Mouse (Mus musculus) thymus, adult 2 months (tissue): ENCODE data around the gene Cldn15. TPM values are rescaled to one million over a fixed set of nuclear protein-coding genes. Genes with fewer than 3 reads are reported as not detected.

Experiments used
- DNase-seq: peaks from one replicate; pipeline ENCODE4 v3.0.0; 2021
- H3K27ac ChIP-seq: fragments of 200-500 bp; 2 replicates; pipeline ENCODE4 v1.5.1; 2012; ENCODE audit warnings: low read length, control low read depth; ENCODE audit not compliant: control insufficient read depth, insufficient read depth
- H3K27me3 ChIP-seq: fragments of 200-500 bp; 2 replicates; pipeline ENCODE4 v1.6.1; 2012; ENCODE audit warnings: mild to moderate bottlenecking, low read length, moderate library complexity, mixed read lengths; ENCODE audit not compliant: control insufficient read depth, insufficient read depth
- H3K36me3 ChIP-seq: fragments of 200-500 bp; 2 replicates; pipeline ENCODE4 v1.6.1; 2012; ENCODE audit warnings: mild to moderate bottlenecking, low read length, moderate library complexity; ENCODE audit not compliant: control insufficient read depth, insufficient read depth
- H3K4me1 ChIP-seq: fragments of 200-500 bp; replicated peaks from 2 replicates; pipeline ENCODE4 v1.6.1; 2012; ENCODE audit warnings: low read length; ENCODE audit not compliant: control insufficient read depth, insufficient read depth
- H3K4me3 ChIP-seq: fragments of 200-500 bp; 2 replicates; pipeline ENCODE4 v1.5.1; 2012; ENCODE audit warnings: mild to moderate bottlenecking, low read length, control low read depth, moderate library complexity; ENCODE audit not compliant: control insufficient read depth, insufficient read depth
- CTCF ChIP-seq: fragments of 200-500 bp; IDR thresholded peaks from 2 replicates; pipeline ENCODE4 v1.5.1; 2012; ENCODE audit warnings: mild to moderate bottlenecking, control low read depth, low read length, moderate library complexity, borderline replicate concordance; ENCODE audit not compliant: control insufficient read depth, poor library complexity, insufficient read depth; ENCODE audit errors: extremely low read depth
- POLR2A ChIP-seq: fragments of 200-500 bp; IDR thresholded peaks from 2 replicates; pipeline ENCODE4 v1.6.1; 2012; ENCODE audit warnings: mild to moderate bottlenecking, low read length, control low read depth, moderate library complexity; ENCODE audit not compliant: control insufficient read depth, poor library complexity, insufficient read depth; ENCODE audit errors: extremely low read depth
- WGBS: fragments of 180-500 bp; shearing (Covaris S2); methylation state at CpG from one replicate; pipeline ENCODE4 v1.1.7; 2018; 5-methylcytosine and 5-hydroxymethylcytosine counted together
- polyA plus RNA-seq: library from polyadenylated mRNA; depleted of rRNA; stranded (reverse); fragments of >200 nt; gene quantifications from 2 replicates; pipeline ENCODE4 v1.2.3, GENCODE M21; 2012; rRNA removed

Gene Cldn15
- 3.8 and 9.4 TPM in 2 replicates for polyA plus RNA-seq

- TF ChIP-seq POLR2A (no peak), CTCF (no peak)
- no peaks in the 10 kb centered on the region for H3K27me3 ChIP-seq
- 0 out of 2 replicates have a peak, but pooled peaks cover 3% of the 10 kb centered on the region for H3K4me1 ChIP-seq
- H3K36me3 ChIP-seq: peaks cover 6% of the 10 kb centered on the region; the same call in 1 of the 2 replicates
- no peak within 1 kb of the TSS for H3K4me3 ChIP-seq
- H3K27ac ChIP-seq: no peak within 1 kb of the TSS
- WGBS: 88% methylated on average over 6 of the region's 6 CpGs
- no peak for DNase-seq
Measured at GRCm38 (mm10) chr5:136966331-136966730, at the start of gene Cldn15. Gene Cldn15, plus strand, starts transcription at chr5:136966616.

- no peaks in the 10 kb centered on the region for H3K36me3 ChIP-seq
- DNase-seq: no peak
- 86% methylated on average over 8 of the region's 8 CpGs for WGBS
- H3K27me3 ChIP-seq: no peaks in the 10 kb centered on the region
- no peak overlapping the region for H3K4me3 ChIP-seq
- H3K27ac ChIP-seq: no peak overlapping the region
- peaks cover 5% of the 10 kb centered on the region for H3K4me1 ChIP-seq
- TF ChIP-seq CTCF (no peak), POLR2A (no peak)
Measured at GRCm38 (mm10) chr5:136917613-136918242, 48.7 kb upstream of the Cldn15 start.

GRCm38 (mm10) chr5:136918655-136919472 lies 47.6 kb upstream of the Cldn15 start:
- DNase-seq: peak; percentile 71
- H3K27ac ChIP-seq: no peak overlapping the region
- WGBS: 1% methylated on average over 38 of the region's 38 CpGs

GRCm38 (mm10) chr5:136919546-136920301 lies 46.7 kb upstream of the Cldn15 start:
- no peaks in the 10 kb centered on the region for H3K27me3 ChIP-seq
- peak overlapping the region; percentile 96 for H3K4me3 ChIP-seq
- no peaks in the 10 kb centered on the region for H3K36me3 ChIP-seq
- H3K4me1 ChIP-seq: peaks cover 5% of the 10 kb centered on the region
- TF ChIP-seq CTCF: no peak
- TF ChIP-seq POLR2A: no peak
- peak; percentile 11 for DNase-seq
- no peak overlapping the region for H3K27ac ChIP-seq
- WGBS: 29% methylated on average over 17 of the region's 18 CpGs

More at GRCm38 (mm10) chr5:136918655-136919472, 47.6 kb upstream of the Cldn15 start:
- TF ChIP-seq CTCF (peak; percentile 39; the same call in 1 of the 2 replicates), POLR2A (peak; percentile 25; the same call in 1 of the 2 replicates)
- H3K4me3 ChIP-seq: peak overlapping the region; percentile 96
- no peaks in the 10 kb centered on the region for H3K27me3 ChIP-seq
- no peaks in the 10 kb centered on the region for H3K36me3 ChIP-seq
- peaks cover 5% of the 10 kb centered on the region for H3K4me1 ChIP-seq

GRCm38 (mm10) chr5:136922830-136923229 lies 43.6 kb upstream of the Cldn15 start:
- Histone ChIP-seq H3K4me1 (peaks cover 5% of the 10 kb centered on the region), H3K27me3 (no peaks in the 10 kb centered on the region), H3K27ac (no peak overlapping the region), H3K36me3 (no peaks in the 10 kb centered on the region), H3K4me3 (no peak overlapping the region)
- DNase-seq: no peak
- TF ChIP-seq CTCF (no peak), POLR2A (no peak)
- WGBS: 89% methylated on average over 9 of the region's 9 CpGs
